Mouse (Mus musculus) heart, adult 2 months (tissue): ENCODE data around the gene Dcaf8.

Source experiments
- CTCF ChIP-seq: fragments of 200-600 bp; IDR thresholded peaks from 2 replicates; pipeline ENCODE4 v1.8.1; 2022; ENCODE audit warnings: antibody characterized with exemption, mild to moderate bottlenecking, moderate library complexity
- EP300 ChIP-seq: fragments of 200-500 bp; IDR thresholded peaks from 2 replicates; pipeline ENCODE4 v1.6.1; 2011; ENCODE audit warnings: low read depth, low read length, control low read depth; ENCODE audit not compliant: insufficient read depth
- POLR2A ChIP-seq: fragments of 200-500 bp; IDR thresholded peaks from 2 replicates; pipeline ENCODE4 v1.6.1; 2011; ENCODE audit warnings: mild to moderate bottlenecking, low read depth, low read length, control low read depth; ENCODE audit not compliant: insufficient read depth

DNA sequence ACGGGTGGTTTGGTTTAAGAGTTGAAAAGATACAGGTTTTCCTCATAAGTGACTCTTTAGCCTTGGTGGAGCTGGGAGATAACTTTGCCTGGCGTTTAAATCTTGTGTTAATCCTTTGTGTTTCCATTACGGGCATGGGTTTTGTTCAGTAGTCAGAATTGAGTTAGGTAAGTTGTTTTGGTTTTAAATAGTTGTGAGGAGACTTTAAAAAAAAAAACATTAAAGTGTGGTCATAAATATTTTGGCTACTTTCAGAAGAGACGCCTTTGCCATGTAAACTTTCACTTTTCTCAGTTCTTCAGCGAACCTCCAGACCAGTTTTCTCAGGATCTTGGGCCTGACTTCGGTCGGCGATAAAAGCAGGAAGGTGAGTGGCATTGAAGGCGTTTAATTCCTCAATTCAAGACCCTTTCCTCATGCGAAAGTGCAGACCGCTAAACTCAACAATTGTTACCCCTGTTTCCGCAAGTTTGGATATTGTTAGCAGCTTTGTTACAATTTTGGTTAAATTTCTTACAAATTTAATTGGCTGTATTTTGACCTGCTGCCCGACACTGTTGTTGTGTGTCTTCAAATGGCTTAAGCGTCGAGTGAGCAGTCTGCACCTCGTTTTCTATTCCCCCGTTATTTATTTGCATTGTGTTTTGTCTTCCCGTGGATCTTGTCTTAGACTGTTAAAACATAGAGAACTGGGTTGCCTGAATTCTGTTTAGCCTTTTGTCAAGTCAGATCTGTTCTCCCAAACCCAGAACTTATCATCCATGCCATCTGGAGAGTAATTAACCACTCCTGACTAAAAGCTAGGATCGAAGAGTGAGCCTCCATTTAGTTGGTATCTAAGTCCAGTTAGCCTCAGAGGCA lies 1.3 kb downstream of the Dcaf8 start:
- TF ChIP-seq POLR2A (no peak), CTCF (no peak), EP300 (no peak)
